Mouse (Mus musculus): Measurements from ENCODE around the gene Cbr1. TPM values are rescaled to one million over a fixed set of nuclear protein-coding genes. Genes with fewer than 3 reads are reported as not detected.

The Cbr1 gene
- total RNA-seq, 2 experiments from 2014 or later: 26.1 to 27.5 TPM

Other genes starting within 250 kb of the Cbr1 start
- gene Setd4, start 1.8 kb upstream of the Cbr1 start, total RNA-seq (2021): 1 to 10 TPM; 1.5 TPM
- gene Gm5678, start 22.2 kb downstream of the Cbr1 start, total RNA-seq (2021): 1 to 10 TPM in 1 of 2 experiments, under 1 TPM in 1; 0.67 to 1.1 TPM
- gene Cbr3, start 77.4 kb downstream of the Cbr1 start, total RNA-seq (2021): 1 to 10 TPM; 2.5 to 3.3 TPM
- 10 to 100 TPM; 14.5 to 16.6 TPM for gene Dop1b, start 106.1 kb downstream of the Cbr1 start, total RNA-seq (2021)
- gene Morc3, start 226.3 kb downstream of the Cbr1 start, total RNA-seq (2021): 10 to 100 TPM; 16.9 to 21.0 TPM